Mouse (Mus musculus) lung, postnatal 14 days (tissue): Measurements from ENCODE around the gene Esr1.
"Not testable (repeated sequence)": the region's sequence is repeated elsewhere in the genome, so short reads cannot be mapped to it uniquely, and the experiment has no call there.

Experiments used
- DNase-seq: peaks from one replicate; pipeline ENCODE4 v3.0.0; 2021

The Esr1 gene

DNA sequence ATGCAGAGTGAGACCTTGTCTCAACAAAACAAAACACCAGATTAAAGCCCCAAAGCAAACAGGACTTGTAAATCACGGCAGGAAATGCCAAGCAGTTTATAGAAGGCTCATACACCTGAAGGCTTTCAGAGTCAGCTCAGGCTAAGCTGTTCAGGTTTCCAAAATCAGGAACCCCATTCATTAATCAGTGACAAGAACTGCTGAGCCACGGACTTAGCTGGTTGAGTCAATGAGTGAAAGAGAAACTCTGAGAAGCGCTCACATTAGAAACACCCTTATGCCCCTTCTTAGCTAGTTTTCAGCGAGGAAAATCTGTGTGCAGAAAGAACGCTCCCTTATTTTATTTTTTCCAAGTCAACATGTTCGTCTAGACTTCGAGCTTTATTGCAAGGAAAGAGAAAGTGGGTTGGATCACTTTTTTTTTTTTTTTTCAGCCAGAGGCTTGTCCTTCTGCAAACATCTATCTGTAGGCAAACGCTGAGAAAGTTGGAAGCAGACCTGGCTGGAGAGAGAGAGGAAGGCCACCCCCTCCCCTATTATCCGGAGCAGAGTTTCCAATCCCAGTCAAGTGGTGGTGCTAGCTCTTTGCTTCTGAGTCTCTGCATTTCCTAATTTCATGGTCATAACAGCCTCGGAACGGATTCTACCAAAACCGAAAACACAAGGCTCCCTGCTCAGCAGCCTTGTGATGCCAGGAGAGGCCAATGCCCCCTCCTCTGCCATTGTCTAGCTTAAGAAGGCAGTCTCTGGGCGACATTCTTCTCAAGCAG is at the start of gene Esr1:
Gene Esr1, plus strand, starts transcription at position 208 of the 770 bp plus-strand sequence.
- DNase-seq: no peak

DNA sequence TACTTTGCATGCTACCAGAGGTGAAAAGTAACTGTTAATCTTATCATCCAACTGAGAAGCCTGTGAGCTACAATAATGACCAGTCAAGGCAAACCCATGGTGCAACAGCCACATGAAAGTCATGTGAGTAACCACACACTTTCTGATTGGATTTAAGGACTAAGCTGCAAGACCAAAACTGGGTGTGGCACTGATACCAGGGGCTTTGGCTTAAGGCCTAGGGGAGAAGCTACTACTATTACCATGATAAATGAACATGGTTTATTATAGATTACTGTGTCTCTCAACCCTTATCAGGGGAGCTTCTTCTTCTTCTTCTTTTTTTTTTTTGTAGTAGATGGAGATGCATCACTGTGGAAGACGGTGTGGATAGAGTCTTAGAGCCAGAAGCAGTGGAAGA is 46.2 kb upstream of the Esr1 start:
- DNase-seq: no peak

DNA sequence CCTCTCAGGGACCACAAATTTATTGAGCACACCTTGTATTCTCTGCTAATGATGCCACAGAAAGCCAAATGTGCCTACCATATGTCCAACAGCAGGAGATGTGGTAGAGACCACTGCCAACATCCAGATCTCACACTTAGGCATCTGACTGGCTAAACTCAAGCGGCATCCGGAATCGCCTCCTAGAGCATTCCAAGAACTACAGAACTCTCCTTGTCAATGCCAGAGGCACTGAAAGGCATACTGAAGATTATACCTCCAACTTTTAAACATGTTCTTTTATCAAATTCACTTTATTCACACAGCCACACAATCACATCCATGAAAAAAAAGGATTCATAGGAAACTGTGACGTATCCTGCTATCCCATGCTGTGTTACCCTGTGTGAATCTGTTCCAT is 40.6 kb upstream of the Esr1 start:
- no peak for DNase-seq

DNA sequence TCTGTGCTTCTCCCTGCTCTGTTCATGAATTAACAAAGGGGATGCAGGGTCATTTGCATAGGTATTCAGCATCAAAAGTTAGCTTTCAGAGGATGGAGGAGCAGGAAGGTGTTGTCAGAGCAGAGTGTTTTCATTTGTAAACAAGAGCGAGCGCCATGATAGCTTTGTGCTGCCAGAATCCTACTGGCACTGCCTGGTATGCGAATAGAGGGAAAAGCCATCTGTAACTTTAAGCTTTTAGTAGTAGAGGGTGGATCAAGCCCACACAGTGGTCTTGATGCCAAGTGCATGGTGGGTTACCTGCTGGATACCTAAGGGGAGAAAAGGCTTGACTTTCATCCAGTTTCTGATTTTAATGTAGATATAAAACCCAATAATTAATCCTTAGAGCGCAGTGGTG is 40.1 kb upstream of the Esr1 start:
- DNase-seq: no peak

DNA sequence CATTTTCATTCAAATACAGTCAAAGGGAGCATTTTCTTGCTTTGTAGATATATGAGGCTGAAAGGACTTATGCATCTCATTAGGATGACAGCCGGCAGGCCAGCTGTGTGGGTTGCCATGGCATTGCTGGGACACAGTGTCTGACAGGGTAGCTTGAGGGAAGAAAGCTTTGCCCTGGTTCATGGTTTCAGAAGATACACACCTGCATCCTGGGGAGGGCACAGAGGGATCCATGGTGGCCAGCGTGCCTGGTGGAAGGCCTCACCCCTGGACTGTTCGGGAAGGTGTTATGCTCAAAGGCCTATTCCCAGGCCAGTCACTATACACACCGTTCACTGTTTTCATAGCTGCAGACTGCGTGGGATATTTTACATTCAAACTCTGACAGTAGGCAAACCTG is 29.5 kb upstream of the Esr1 start:
- no peak for DNase-seq

DNA sequence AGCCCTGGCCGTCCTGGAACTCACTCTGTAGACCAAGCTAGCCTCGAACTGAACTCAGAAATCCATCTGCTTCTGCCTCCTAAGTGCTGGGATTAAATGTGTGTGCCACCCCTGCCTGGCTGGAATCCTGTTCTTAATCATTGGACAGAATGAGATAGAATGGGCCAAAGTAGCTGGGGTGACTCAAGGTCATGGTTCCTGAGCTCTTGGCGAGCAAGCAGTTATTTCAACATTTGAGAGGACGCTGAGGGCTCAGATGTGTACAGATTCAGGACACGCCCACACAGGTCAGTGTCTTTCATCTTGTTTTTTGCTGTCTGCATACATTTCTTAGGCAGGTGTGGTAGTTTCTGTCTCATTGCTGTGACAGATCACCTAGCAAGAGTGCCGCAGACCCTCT is 24.7 kb upstream of the Esr1 start:
- no peak for DNase-seq

DNA sequence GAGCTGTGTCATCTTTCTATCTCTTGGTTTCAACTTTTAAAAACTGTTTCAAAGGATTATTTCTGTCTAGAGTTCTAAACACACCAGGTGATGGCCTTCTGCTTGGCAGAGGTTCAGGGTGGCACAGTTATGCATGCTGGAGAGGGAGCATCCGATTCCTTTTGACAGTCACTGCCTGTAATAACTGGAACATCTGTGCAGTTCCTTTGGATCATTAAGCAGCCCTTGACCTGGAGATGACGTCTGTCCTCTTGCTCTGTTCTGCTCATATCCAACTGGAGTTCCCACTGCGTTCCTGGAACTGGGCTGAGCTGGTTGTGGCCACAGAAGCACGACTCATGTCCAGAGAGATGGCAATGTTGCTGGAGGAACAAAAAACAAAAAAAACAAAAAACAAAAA is 21.8 kb upstream of the Esr1 start:
- DNase-seq: no peak

DNA sequence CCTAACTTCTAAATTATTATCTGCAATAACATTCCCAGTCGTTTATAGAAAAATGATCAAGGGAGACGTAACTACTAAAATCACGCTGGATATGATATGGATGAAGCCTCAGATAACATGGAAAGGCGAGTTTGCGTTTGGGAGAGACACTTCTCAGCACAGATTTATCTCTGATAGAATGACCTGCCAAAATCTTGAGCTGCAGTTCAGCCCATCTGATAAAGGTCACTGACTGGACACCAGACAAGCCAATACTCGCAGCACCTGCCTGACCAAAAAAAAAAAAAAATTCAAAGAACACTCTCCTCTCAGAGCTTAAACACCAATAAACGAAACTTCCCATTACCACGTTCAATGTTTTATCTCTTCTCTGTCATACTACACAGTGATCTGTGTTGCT is 20.4 kb upstream of the Esr1 start:
- no peak for DNase-seq

DNA sequence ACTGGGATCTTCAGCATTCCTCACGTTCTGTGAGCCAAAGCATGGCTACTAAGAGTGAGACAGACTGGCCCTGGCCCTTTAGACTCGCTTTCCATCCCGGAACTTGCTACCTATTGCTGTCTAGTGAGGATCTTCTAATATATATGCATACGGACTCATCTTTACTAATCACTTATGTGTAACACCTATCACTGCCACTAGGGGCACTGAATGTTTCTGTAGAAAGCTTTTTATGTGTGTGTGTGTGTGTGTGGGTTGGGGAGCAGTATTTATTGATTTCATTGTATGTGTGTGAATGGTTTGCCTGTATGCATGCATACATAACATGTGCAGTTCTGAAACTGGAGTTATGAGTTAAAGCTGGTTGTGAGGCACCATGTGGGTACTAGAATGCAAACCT is 17.6 kb upstream of the Esr1 start:
- no peak for DNase-seq

DNA sequence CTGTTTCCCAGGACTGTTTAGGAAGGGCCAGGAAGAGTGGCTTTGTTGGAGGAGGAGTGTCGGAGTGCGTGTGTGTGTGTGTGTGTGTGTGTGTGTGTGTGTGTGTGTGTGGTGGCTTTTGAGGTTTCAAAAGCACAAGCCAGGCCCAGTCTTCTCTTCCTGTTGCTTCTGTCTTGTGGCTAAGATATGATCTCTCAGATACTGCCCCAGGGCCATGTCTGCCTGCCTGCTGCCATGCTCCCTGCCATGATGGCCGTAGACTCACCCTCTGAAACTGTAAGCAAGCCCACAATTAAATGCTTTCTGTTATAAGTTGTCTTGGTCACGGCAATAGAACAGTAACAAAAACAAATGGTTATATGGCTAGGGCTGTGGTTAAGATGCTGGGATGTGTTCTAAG is 14.2 kb upstream of the Esr1 start:
- DNase-seq: no peak

DNA sequence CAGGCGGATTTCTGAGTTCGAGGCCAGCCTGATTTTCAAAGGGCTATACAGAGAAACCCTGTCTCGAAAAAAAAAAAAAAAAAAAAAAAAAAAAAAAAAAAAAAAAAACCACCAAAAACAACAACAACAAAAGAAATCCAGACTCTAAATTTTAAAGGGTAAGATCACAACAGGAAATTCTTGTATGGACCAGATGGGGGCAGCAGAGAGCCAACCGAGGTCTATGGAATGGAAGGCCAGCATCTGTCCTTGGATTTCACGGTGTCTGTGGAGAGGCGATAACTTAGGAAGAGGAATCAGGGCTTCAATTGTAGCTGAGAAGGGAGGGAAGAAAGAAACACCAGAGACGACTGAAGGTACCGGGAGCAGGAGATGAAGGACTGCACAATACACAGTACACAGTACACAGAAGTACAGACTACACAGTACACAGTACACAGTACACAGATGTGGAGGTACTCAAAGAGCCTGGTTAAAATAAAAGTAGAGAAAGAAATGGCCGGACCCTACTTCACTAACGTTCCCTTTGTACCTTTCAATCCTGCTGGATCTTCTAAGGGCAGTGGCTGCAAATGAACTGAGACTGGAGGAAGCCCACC is 13.1 kb upstream of the Esr1 start:
- DNase-seq: peak; percentile 68

DNA sequence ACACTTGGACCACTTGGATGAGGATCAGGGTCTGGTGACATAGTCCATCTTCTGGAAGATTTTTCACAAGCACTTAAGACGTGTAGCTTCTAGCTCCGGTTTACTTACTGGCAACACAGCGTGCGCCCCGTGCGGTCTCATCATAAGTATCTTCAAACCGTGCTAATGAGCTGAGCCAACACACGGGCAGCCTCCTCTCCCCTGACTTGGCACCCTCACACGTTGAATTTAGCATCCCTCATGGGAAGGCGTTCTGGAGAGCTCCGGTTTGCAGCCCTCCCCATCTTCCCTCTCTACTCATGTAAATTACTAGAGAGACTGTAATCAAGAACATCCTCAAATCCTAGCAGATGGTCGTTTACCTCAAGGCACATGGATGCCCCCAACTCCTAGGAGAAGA is 12.5 kb upstream of the Esr1 start:
- no peak for DNase-seq

DNA sequence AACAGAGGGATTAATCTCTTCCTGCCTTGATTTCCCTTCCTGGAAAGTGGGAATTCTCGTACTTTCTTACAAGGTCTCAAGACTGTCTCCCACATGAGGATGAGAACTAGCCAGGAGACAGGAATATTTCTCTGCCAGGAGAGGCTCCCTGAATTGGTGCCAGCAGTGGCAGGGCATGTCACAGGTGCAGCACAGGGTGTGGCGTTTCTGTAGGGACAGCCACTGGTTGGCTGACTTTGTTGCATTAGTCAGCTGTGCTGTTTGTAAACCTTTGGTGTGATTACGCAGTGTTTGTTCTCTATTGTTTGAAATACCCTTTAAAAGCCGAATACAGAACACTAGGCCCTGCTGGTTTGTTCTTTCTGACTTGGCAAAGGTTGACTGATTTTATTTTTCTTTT is 11.8 kb upstream of the Esr1 start:
- no peak for DNase-seq

DNA sequence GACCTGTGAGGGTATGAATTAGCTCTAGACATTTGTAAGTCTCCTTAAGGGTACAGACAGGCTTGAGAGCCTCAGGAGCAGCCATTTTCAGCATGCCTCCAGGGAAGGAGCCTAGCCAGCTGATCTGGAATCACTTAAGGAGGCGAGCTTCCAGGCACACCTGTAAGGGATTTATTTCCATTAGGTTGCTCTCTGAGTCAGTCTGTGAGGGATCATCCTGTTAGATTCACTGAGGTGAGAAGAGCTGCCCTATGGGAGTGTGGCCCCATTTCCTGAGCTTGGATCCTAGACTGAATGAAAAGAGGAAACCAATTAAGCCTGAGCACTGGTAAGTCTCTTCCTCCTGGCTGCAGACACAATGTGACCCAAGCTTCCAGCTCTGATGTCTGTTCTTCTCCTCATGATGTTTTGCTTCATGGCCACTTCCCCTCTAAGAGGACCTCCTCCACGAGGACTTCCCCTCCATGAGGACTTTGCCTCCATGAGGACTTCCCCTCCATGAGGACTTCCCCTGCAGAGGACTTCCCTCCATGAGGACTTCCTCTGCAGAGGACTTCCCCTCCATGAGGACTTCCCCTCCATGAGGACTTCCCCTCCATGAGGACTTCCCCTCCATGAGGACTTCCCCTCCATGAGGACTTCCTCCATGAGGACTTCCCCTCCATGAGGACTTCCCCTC is 10.5 kb upstream of the Esr1 start:
- no peak for DNase-seq

DNA sequence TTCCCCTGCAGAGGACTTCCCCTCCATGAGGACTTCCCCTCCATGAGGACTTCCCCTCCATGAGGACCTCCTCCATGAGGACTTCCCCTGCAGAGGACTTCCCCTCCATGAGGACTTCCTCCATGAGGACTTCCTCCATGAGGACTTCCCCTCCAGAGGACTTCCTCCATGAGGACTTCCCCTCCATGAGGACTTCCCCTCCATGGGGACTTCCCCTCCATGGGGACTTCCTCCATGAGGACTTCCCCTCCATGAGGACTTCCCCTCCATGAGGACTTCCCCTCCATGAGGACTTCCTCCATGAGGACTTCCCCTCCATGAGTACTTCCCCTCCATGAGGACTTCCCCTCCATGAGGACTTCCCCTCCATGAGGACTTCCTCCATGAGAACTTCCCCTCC is 9.8 kb upstream of the Esr1 start:
- DNase-seq: not testable (repeated sequence)

DNA sequence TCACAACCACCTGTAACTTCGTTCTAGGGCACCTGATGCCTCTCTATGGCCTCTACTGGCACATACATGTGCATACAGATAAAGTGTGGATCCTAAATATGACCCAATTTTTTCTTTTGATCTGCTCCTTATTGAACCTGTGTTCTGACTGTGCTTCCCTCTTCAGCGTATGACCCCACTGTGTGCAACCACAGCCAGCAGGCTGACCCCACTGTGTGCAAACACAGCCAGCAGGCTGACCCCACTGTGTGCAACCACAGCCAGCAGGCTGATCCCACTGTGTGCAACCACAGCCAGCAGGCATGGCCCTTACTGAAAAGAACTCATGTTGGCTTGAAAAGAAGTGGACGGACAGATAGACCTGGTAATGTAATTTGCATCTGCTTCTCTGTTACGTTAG is 8.9 kb upstream of the Esr1 start:
- no peak for DNase-seq

DNA sequence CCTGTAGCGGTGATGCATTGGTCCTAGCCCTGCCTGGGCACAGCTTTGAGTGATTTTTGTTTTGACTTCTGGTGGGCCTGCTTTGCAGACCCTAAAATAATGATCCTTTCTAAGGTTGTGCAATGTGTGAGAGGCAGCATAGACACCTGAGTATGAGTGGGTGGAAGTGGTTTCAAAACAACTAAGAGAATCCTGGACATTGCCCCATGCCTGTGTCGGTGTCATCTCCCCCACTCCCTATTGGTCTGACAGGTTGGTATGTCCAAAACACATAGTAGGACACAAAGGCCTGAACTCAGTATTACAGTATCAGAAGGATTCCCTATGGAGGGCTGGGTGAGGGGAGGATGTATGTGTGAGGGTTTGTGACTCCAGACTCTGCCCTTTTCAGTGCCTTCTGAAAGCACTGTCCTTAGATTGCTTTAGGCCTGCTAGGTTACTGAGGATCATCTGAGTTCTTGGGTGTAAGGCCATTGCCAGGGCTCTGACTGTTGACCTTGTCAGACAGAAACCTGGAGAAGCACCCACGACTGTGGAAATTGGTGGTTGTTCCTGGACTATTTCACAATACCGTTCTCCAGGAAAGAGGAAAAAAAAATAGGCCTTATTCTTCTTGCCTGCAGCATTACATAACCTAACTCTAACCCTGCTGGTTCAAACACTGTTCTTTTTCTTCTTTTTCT is 6.7 kb upstream of the Esr1 start:
- DNase-seq: no peak

DNA sequence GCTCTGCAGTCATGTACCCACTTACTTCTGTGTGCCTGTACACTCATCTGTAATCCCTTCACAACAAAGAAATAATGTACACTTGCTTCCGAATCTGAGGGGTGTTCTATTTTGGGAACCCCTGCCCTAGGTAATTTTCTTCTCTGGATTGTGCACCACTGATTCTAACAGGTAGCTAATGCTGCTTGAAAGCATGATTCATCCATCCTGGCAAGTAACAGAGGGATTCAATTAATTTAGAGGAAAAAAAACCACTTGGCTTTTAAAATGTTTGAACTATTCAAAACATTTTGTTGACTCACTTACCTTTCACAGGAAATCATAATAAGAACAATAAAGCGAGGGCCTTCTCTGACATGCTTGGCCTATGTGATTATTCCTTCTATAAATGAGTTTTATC is 1.2 kb upstream of the Esr1 start:
- DNase-seq: no peak

DNA sequence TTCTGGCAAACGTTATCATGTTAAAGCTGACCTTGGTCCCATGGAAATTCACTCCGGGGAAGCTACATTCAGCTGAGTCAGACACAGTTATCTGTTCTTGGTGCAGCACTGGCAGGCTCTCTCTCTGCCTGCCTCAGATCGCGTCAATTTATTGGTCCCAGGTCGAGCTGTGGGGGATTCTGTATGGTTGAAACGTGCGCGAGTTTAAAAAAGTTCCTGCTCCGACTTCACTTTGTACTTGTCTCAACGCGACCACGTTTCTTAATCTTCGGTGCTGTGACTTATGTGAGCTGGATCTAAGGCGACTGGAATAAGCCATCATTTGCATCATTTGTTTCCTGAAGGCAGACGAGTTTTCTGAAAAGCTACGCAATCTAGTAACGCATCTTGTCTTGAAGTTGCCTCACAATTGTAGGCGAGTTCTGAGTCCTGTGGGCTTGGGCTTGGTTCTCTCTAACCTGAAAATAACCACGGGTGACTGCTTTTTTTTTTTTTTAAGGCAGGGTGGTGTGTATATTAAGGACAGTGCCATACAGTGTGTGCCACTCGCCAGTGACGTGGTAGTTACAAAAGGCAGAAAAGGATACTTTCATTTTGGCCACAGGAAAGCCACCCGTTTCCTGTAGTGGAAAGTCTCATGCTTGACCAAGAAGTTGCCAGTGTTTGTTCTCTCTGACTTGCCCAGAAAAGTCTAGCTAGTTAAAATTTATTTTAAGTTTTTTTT is 1.1 kb downstream of the Esr1 start:
- no peak for DNase-seq

DNA sequence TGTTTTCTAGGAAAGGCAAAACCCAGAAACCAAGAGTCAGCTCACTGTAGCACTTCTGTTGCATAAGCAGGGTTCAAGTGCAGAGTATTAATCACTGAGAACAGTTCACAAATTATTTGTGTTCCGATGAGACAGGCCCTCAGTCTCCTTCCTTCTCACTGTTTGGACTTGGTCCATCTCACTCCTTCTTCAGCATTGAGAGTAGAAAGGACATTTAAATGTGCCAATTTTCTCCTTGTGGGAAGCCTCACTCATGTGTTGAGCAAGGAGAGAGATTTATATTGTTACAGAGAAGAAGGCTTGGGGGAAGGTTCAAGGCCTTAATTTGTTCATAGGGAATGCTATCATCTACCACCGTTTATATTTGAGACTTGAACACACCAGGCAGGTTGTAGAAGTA is 6.6 kb downstream of the Esr1 start:
- no peak for DNase-seq

DNA sequence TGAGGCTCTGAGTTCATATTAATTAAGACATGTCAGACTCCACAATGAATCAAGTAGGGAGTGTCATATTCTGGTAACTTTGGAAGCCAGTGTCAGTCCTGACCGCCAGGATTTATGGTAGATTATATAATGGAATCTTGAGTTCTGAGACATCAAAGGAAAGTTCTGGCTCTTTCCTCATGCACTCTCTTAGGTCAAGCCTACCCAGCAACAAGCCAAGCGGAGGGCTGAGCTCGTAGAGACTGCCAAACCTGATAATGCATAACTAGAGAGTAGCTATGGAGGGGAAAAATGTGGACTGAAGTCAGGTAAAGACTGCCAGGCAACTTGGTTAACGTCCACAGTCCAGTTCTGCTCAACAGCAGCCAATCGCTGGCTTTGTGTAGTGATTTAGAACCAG is 7.3 kb downstream of the Esr1 start:
- DNase-seq: no peak

DNA sequence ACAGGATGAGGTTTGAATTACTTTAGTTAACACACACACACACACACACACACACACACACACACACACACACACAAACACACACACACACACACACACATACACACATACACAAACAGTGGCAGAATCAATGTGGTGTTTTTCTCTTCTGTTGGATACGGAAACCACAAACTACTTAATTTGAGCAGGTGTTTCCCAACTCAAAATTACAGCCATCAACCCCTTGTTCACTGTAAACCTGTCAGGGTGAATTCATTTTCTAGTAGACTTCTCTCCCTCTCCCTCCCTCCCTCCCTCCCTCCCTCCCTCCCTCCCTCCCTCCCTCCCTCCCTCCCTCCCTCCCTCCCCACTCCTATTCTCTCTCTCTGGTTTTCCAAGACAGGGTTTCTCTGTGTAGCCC is 8.0 kb downstream of the Esr1 start:
- not testable (repeated sequence) for DNase-seq
